Mouse (Mus musculus) bone marrow, adult 2 months (tissue): ENCODE data around the gene Ifngr1.

Source experiments
- CTCF ChIP-seq: fragments of 200-500 bp; IDR thresholded peaks from 2 replicates; pipeline ENCODE4 v1.5.1; 2011; ENCODE audit warnings: low read length, control low read depth; ENCODE audit not compliant: control insufficient read depth, insufficient read depth
- POLR2A ChIP-seq: fragments of 200-500 bp; IDR thresholded peaks from 2 replicates; pipeline ENCODE4 v1.6.1; 2011; ENCODE audit warnings: low read depth, mild to moderate bottlenecking, control low read depth, low read length, borderline replicate concordance; ENCODE audit not compliant: control insufficient read depth

DNA sequence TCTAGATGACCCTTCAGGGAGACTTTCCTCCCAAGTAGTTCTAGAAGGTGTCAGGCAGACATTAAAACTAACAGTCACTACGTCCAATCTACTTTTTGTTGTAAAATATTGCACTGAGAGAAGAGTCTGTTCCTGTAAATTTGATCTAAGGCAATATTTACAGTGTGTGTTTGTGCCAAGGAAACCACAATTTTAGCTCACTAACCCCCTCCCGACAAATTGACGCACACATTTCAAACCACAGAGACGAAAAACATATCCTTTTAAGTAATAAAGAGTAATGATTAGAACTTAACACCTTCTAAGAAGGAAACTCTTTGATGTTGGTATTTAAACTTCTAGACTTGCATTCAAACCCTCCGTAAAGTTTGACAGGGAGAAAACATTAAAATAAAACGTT, 13.7 kb upstream of the Ifngr1 start:
- TF ChIP-seq CTCF (no peak), POLR2A (no peak)
